Mouse (Mus musculus) C2C12 (cell line): ENCODE results near the gene Mrc2.

Experiments
- CEBPB ChIP-seq: IDR thresholded peaks from one replicate; pipeline ENCODE4 v1.6.1; 2011; ENCODE audit warnings: low read depth, mild to moderate bottlenecking, control low read depth, moderate library complexity
- CTCF ChIP-seq: IDR thresholded peaks from one replicate; pipeline ENCODE4 v1.5.1; 2011; ENCODE audit not compliant: control insufficient read depth, insufficient read depth, insufficient read length
- MYOD1 ChIP-seq: IDR thresholded peaks from one replicate; pipeline ENCODE4 v1.6.1; 2011; ENCODE audit warnings: low read depth; ENCODE audit not compliant: control insufficient read depth, insufficient read length

GRCm38 (mm10) chr11:105310197-105310596, 17.8 kb downstream of the Mrc2 start:
- TF ChIP-seq CTCF (no peak), MYOD1 (no peak), CEBPB (no peak)
